Mouse (Mus musculus) adipocyte (in vitro differentiated cells): ENCODE measurements around the gene Cobl.
A peak's percentile ranks its signal among the peaks of the same experiment; 100 is the strongest.

Experiments
- DNase-seq: peaks from one replicate; pipeline ENCODE4 v3.0.0-alpha.2; 2016; ENCODE audit warnings: low spot score

The Cobl gene

GRCm38 (mm10) chr11:12444215-12444614 lies 20.5 kb downstream of the Cobl start:
- DNase-seq, result no peak

DNA sequence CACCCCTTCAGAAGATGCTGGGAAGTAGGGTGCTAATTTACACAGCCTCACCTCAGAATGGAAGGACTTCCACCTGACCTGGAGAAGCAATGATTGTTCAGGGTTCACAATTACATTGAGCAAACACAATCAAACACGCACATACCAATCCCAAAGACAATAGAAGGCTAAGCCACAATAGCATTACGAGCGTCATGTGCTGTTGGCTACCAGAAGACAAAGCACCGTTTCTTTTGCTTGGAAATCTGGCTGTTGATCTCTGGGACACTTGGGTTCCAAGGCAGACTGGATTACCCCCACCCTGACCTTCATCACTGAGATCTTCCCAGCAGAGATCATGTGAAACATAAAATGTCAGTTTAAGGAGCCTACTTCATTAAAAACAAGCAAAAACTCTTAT lies 21.1 kb downstream of the Cobl start:
- no peak for DNase-seq

- no peak for DNase-seq
Observed at GRCm38 (mm10) chr11:12443185-12443584, 21.6 kb downstream of the Cobl start.

- DNase-seq, result no peak
Observed at GRCm38 (mm10) chr11:12442283-12442682, 22.5 kb downstream of the Cobl start.

GRCm38 (mm10) chr11:12435905-12436304 lies 28.9 kb downstream of the Cobl start:
- DNase-seq, result no peak

GRCm38 (mm10) chr11:12435018-12435417 lies 29.7 kb downstream of the Cobl start:
- DNase-seq, result no peak

GRCm38 (mm10) chr11:12434597-12434996 lies 30.2 kb downstream of the Cobl start:
- DNase-seq, result no peak

GRCm38 (mm10) chr11:12431911-12432310 lies 32.8 kb downstream of the Cobl start:
- DNase-seq, result no peak

- no peak for DNase-seq
Observed at GRCm38 (mm10) chr11:12430231-12431041, 34.3 kb downstream of the Cobl start.

- DNase-seq, result peak; percentile 75
Observed at GRCm38 (mm10) chr11:12426746-12427145, 38.0 kb downstream of the Cobl start.

DNA sequence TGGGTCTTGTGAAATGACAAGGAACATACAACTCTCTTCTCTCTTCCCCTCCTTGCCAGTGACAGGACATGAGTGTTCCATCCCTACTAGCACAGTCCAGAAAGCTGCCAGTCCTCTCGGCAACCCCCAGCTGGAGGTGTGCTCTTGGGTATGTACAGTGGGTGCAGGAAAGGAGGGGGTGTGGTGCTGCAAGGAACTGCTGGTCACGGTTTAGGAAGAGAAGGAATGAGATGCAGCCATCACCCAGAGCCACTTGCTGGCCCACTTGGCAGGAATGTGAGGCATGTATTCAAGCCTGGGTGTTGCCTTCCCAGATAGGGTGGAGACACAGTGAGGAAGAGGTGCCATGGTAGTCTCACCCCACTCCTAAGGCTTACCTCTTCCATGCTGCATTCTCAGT lies 40.6 kb downstream of the Cobl start:
- no peak for DNase-seq

DNA sequence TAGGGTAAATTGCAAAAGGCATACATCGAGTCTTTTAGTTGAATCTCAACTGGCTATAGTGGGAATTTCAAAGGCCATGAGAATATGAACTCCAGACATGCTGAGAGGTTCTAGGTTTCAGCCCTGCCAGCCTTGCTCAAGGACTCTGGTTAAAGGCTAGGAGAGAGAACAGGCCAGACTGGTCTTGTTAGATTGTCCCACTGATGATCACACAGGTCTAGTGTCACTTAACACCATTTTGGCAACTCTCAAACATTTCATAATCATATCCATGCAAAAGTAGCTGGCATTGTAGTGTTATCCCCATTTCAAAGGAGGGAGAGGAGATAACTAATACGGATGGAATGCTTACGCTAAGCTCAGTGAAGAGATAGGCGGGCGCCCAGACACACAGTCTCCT lies 43.6 kb downstream of the Cobl start:
- no peak for DNase-seq

- no peak for DNase-seq
Observed at GRCm38 (mm10) chr11:12420146-12420545, 44.6 kb downstream of the Cobl start.

DNA sequence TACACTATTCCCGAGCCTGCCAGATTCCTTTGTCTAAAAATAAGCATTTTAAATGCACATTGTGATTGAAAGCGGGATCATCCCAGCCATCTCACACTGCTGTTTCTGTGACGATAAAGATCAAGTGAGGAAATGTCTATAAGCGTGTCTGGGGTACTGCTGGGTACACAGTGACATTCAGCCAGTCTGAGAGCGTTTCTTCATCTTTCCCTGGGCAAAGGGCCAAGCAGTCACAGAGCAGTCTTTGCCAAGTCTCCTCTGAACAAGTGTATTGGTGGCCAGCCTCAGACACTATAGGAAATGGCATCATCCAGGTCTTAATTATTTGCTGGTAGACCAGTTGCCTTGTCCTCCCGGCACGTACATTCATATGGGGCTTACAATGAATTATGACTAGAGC lies 47.9 kb downstream of the Cobl start:
- peak; percentile 30 for DNase-seq

DNA sequence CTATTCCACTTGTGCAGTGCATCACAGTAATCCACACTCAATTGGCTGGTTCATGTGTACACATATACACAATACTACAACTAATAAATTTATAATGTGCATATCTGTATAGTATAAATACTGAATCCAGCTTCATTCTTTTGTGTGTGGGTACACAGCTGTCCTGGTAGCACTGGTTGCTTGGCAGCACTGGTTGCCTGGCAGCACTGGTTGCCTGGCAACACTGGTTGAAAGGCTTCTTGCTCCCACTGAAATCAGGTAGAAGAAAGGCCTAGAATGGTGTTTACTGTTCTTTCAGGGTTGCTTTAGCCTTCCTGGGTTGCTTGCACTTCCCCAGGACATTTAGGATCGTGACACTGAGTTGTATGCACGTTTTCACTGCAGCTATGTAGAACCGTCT lies 49.4 kb downstream of the Cobl start:
- no peak for DNase-seq

GRCm38 (mm10) chr11:12411950-12412349 lies 52.8 kb downstream of the Cobl start:
- no peak for DNase-seq

GRCm38 (mm10) chr11:12411075-12411807 lies 53.5 kb downstream of the Cobl start:
- DNase-seq, result no peak

DNA sequence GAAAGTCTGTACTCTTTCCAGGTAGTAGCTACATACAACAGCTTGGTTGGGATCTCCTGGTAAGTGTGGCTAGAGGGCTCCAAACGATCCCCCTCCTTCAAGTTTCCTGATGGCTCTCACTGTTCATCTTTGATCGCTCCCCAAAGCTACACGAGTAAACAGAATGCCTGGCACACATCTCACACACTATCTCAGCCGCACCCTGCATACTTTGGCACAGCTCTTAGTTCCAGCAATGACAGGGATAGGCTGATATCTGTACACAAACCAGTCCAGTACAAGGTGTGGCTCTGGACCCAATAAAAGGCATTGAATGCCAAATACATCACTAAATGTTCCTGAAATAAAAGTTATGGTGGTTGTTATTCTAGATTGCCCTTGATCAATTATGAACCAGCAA lies 55.3 kb downstream of the Cobl start:
- DNase-seq, result no peak

- DNase-seq, result no peak
Observed at GRCm38 (mm10) chr11:12407834-12408233, 56.9 kb downstream of the Cobl start.

GRCm38 (mm10) chr11:12399903-12400302 lies 64.9 kb downstream of the Cobl start:
- DNase-seq, result no peak

- DNase-seq, result no peak
Observed at GRCm38 (mm10) chr11:12396196-12396595, 68.6 kb downstream of the Cobl start.

DNA sequence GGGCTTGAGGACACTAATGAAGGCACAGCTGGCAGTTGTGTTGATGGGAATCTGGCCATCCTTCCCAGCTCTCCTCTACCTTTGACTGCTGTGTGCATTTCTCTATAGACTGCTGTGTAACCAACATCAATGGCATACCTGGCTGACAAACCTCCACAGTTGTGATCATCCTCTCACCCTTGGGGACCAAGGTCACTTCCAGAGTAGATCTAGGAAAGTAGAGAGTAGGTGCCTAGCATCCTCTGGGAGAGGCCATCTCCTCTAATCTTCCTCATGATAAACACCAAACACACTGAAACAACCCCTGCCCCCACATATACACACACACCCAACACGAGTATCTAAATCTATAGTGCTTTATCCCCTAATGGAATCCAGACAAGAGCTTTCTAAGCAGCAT lies 70.1 kb downstream of the Cobl start:
- no peak for DNase-seq

GRCm38 (mm10) chr11:12394151-12394550 lies 70.6 kb downstream of the Cobl start:
- peak; percentile 30 for DNase-seq

DNA sequence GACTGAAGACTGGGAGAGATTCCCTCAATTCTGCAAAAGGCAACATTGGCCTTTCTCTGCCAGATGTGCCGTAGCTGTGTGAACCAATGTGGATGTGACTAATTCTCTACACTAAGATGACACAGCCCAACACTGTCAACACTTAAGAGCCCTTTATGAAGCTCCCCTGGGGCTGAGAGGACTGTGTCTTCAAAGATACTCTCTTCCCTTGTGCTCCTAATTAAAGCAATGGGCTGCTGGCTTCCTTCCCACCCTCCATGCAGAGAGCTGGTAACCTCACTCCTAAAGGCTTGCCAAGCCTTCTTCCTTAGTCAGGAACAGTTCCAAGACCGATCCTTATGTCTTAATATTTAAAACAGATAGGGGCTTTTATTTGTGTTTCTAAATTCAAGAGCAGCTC lies 79.9 kb downstream of the Cobl start:
- peak; percentile 26 for DNase-seq
